Mouse (Mus musculus): ENCODE results near the gene Tmem87b. TPM values are rescaled to one million over a fixed set of nuclear protein-coding genes. Genes with fewer than 3 reads are reported as not detected.

Gene Tmem87b
- 32.2 and 35.7 TPM in 2 replicates for polyA plus RNA-seq (2016; fragmentation: Nextera tagmentation; extraction: Ambion mirVana)

DNA sequence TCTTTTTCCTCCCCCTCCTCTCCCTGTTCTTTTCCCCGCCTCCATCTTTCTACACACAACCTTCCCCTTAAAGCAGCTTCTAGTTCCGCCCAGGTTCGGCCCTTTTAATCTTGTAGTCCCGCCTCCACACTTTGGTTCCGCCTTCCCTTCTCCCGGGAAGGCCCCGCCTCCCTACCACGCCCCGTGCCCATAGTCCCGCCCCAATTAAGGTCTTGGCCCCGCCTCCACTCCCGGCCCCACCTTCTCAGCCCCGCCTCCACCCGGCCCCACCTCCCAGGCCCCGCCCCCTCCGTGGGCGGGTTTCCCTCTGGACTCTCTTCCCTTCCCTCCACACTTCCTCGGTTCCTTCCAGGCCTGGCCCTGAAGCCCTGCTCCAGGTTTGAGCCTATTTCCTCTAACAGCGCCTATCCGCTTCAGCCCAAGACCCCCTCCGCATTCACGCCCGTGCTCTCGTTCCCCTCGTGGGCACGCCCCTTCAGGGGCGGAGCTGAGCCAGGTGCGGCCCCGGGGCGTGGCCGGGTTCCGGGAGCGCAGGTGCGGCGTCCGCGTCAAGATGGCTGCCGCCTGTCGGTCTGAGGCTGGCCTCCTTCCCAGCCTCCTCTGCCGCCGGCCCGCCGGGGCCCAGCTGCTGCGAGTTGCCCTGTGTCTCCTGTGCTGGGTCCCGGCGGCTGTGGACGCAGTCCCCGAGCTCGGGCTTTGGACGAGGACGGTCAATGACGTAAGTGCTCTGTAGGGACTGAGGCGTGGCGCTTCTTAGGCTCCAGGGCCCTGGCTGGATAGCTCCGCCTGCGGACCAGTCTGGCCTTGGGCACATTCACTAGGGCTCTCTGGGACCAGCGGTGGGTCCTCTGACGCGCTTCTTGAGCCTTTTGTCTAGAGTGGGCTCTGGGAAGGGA, at the start of gene Tmem87b:
Gene Tmem87b, plus strand, starts transcription at position 333 of the 896 bp plus-strand sequence.
- Histone ChIP-seq H3K27me3 (replicated peaks) (no peaks in the 10 kb centered on the region), H3K27ac (peak within 1 kb of the TSS; percentile 95), H3K4me1 (peaks cover 8% of the 10 kb centered on the region; the same call in 1 of the 2 replicates), H3K36me3 (no peaks in the 10 kb centered on the region), H3K9ac (peak within 1 kb of the TSS; percentile 86), H3K4me3 (peak within 1 kb of the TSS; percentile 89), H3K4me2 (replicated peaks) (peak within 1 kb of the TSS; percentile 79), H3K9me3 (no peaks in the 10 kb centered on the region)
- under 1% methylated on average over 59 of the region's 59 CpGs for WGBS
- ATAC-seq (ENCODE audit: low FRiP score, low read depth) = peak; percentile 90

DNA sequence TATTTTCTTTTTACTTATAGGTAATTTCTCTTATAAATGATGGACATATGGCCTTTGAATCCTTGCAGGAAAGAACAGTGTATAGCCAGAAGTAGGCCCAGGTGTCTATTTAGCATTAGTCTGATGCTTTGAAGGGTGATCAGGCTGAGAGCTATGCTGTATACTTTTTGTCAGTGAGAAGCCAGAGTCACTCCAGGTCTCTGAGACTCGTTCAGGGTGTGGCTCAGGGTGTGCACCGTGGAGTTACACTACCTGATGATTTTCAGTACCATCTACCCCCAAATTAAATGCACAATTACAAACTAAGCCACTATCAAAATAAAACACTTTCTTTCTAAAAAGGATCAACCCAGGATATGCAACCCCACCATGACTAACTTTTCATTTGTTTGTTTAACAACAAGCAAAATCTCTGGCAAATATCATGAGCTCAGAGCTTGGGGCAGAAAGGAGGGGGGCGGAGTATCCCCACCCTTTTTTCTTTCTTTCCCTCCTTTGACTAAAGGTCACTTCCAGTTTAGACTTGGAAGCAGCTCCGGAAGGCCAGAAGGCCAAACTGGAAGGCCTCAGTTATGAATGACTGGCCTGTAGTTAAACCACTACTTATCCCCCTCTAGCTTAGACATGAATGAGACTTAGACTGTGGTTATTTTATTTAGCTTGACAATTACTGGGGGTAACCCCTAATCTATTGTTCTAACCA, 49.2 kb upstream of the Tmem87b start:
- no peaks in the 10 kb centered on the region for H3K4me1 ChIP-seq
- H3K27ac ChIP-seq = no peak overlapping the region
- H3K9me3 ChIP-seq = no peaks in the 10 kb centered on the region
- no peak overlapping the region for H3K4me2 ChIP-seq (replicated peaks)
- H3K4me3 ChIP-seq = no peak overlapping the region
- no peak overlapping the region for H3K9ac ChIP-seq
- ATAC-seq (ENCODE audit: low FRiP score, low read depth) = no peak
- H3K36me3 ChIP-seq = no peaks in the 10 kb centered on the region
- H3K27me3 ChIP-seq (replicated peaks) = no peaks in the 10 kb centered on the region
- WGBS = 89% methylated on average over 4 of the region's 4 CpGs

DNA sequence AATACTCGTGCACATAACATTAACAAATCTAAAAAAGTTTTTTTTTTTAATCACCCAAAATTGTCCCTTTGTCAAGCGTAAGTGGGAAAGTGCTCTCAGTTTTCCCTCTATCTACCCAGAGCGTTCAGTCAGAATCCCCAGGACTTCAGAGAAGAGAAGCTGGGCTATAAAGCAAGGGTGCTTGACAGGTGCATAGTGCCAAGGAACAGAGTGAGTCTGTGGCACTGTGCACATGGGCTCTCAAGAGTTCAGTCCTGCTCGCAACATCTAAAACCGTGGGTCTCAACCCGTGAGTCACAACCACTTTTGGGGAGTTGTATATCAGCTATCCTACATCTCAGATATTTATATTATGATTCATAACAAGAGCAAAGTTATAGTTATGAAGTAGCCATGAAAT, 47.4 kb upstream of the Tmem87b start:
- ATAC-seq (ENCODE audit: low FRiP score, low read depth) = no peak
- Histone ChIP-seq H3K4me2 (replicated peaks) (no peak overlapping the region), H3K36me3 (no peaks in the 10 kb centered on the region), H3K9me3 (no peaks in the 10 kb centered on the region), H3K4me1 (no peaks in the 10 kb centered on the region), H3K27me3 (replicated peaks) (no peaks in the 10 kb centered on the region), H3K9ac (no peak overlapping the region), H3K4me3 (no peak overlapping the region), H3K27ac (no peak overlapping the region)
- WGBS = 86% methylated on average over 6 of the region's 6 CpGs

DNA sequence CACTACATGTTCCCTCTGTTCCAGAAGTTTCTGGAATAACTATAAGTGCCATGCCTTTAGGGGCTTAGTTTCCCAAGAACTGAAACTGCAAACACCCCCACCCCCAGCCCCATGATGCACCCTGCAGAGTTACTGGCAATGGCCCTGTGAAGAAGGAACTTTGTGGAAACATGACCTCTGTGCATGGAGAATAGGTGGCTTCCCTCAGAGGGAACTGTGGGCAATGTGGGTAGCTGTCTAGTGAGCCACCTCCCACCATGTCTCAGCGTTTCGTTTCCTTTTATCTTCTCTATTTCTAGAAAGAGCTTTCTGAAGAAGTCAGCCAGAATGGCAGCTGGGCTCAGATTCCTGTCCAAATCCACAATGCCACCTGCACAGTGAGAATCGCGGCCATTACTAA, 46.9 kb upstream of the Tmem87b start:
- Histone ChIP-seq H3K36me3 (no peaks in the 10 kb centered on the region), H3K4me1 (no peaks in the 10 kb centered on the region), H3K9me3 (no peaks in the 10 kb centered on the region), H3K27me3 (replicated peaks) (no peaks in the 10 kb centered on the region), H3K9ac (no peak overlapping the region), H3K4me2 (replicated peaks) (no peak overlapping the region), H3K4me3 (no peak overlapping the region), H3K27ac (no peak overlapping the region)
- WGBS = 97% methylated on average over 4 of the region's 4 CpGs
- ATAC-seq (ENCODE audit: low FRiP score, low read depth) = no peak

DNA sequence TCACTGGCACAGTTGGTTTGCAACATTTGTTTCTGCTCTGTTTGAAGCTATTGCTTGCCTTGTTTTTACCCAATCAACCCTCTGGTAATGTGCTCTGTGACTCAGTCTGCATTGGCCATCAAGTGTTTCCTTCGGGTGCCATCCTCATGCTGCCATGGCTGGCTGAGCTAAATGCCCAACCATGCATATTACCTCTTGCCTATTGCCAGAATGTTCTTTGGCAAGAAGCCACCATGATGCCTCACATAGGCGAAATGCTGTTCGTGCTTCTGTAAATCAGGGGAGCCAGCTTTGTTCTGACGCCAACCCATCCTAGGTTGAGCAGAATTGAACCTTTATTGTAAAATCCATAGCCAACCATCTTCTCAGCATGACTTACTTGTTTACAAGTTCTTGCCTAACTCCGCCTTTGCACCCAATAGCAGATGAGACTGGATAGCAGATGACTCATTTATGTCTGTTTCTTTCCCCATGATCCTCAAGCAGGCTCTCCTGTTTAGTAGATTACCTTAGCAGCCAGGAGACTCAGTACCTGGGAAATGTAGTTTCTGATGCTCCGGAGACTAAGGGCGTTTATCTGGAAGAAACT, 46.1 kb upstream of the Tmem87b start:
- no peak overlapping the region for H3K4me2 ChIP-seq (replicated peaks)

DNA sequence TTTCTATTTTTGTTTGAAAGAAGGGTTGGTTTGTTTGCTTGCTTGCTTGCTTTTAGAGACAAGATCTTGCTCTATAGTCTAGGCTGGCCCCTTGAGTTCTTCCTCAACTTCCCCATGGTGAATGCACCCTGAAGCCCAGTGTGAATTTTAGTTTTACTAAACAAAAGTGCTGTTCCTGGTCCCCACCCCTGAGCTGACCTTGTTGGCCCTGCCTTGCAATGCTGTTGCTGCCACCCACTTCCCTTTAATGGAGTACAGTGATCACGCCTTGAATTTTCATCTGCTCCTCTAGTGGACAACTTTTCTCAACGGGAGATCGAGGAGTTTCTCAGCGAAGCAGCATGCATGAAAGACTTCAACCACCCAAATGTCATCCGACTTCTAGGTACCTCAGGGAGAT, 35.7 kb upstream of the Tmem87b start:
- 92% methylated on average over 5 of the region's 5 CpGs for WGBS
- no peaks in the 10 kb centered on the region for H3K36me3 ChIP-seq

More for the DNA sequence above, 46.1 kb upstream of the Tmem87b start:
- Histone ChIP-seq H3K9me3 (no peaks in the 10 kb centered on the region), H3K4me3 (no peak overlapping the region), H3K27ac (no peak overlapping the region), H3K36me3 (no peaks in the 10 kb centered on the region), H3K9ac (no peak overlapping the region), H3K27me3 (replicated peaks) (no peaks in the 10 kb centered on the region), H3K4me1 (no peaks in the 10 kb centered on the region)
- ATAC-seq (ENCODE audit: low FRiP score, low read depth) = no peak
- WGBS = 90% methylated on average over 7 of the region's 7 CpGs

DNA sequence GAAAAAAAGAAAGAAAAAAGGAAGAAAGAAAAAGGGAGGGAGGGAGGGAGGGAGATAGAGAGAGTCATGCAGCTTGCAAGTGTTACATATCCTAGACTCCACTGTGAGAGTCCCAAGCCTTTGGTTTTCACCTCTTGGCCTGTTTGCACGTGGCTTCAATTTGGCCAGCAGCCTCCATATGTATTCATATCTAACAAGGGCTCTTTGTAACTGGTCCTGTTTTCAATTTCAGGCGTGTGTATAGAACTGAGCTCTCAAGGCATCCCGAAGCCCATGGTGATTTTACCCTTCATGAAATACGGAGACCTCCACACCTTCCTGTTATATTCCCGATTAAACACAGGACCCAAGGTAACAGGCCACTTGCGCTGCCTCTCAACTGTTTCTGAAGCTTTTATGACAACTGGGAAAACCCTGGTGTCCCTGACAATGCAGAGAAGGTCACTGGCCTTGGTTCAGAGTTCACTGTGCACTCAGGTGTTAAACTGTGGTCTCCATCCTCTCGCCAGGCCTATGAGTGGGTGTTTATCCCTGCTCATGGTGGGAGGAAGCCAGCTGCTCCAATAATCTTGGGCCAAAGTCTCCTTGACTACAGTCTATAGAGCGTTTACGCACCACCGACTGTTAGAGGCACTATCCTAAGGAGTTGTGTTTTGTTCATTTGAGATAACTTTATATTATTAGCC, 34.1 kb upstream of the Tmem87b start:
- whole genome bisulfite sequencing = 79% methylated on average over 10 of the region's 10 CpGs
- Histone ChIP-seq H3K9me3 (no peaks in the 10 kb centered on the region), H3K9ac (no peak overlapping the region), H3K36me3 (no peaks in the 10 kb centered on the region), H3K4me2 (replicated peaks) (no peak overlapping the region), H3K27me3 (replicated peaks) (no peaks in the 10 kb centered on the region), H3K27ac (no peak overlapping the region), H3K4me3 (no peak overlapping the region), H3K4me1 (peaks cover 4% of the 10 kb centered on the region; the same call in 1 of the 2 replicates)
- no peak for ATAC-seq (ENCODE audit: low FRiP score, low read depth)

More for the DNA sequence above, 35.7 kb upstream of the Tmem87b start:
- Histone ChIP-seq H3K4me2 (replicated peaks) (no peak overlapping the region), H3K9me3 (no peaks in the 10 kb centered on the region), H3K4me3 (no peak overlapping the region), H3K9ac (no peak overlapping the region), H3K27me3 (replicated peaks) (no peaks in the 10 kb centered on the region), H3K27ac (no peak overlapping the region), H3K4me1 (peaks cover 4% of the 10 kb centered on the region; the same call in 1 of the 2 replicates)
- no peak for ATAC-seq (ENCODE audit: low FRiP score, low read depth)

DNA sequence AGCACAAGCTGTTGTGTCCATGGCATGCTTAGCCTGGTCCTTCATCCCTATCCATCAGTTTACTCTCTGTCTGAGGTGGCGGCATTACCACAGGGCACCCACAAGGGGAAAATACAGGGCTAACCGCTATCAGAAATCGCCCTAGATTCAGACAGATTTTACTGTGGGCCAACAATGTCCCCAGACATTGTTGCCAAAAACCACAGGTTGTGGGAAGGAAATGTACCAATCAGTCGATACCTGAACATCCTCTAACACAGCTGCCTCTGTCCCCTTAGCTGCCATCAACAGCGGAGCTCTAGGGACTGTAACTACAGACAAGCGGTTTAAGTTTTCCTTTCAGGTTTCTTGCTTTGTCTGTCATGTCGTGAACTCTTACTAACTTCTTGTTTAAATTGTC, 33.1 kb upstream of the Tmem87b start:
- Histone ChIP-seq H3K9me3 (no peaks in the 10 kb centered on the region), H3K4me2 (replicated peaks) (no peak overlapping the region), H3K27ac (no peak overlapping the region), H3K9ac (no peak overlapping the region), H3K4me1 (peaks cover 4% of the 10 kb centered on the region; the same call in 1 of the 2 replicates), H3K27me3 (replicated peaks) (no peaks in the 10 kb centered on the region), H3K36me3 (no peaks in the 10 kb centered on the region), H3K4me3 (no peak overlapping the region)
- ATAC-seq (ENCODE audit: low FRiP score, low read depth) = no peak
- 90% methylated on average over 7 of the region's 7 CpGs for WGBS

DNA sequence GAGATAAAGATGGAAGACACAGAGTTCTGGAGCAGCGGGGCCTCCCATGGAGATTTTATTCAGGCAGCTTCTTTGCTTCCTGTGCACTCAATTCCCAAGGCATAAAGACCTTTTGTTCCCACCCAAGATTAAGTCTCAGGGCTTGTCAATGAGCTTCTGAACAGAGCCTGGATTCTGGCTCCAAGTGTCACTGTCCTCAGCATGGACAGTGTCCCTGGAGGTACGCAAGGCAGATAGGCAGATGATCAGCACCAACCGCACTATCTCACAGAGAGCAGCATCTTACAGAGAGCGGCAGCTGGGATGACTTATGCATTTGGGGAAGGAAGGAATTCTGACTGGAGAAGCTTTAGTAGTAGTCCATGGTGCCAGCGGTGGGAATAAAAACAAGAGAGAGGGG, 31.6 kb upstream of the Tmem87b start:
- H3K9me3 ChIP-seq = no peaks in the 10 kb centered on the region
- no peaks in the 10 kb centered on the region for H3K36me3 ChIP-seq
- H3K27me3 ChIP-seq (replicated peaks) = no peaks in the 10 kb centered on the region
- H3K4me3 ChIP-seq = no peak overlapping the region
- ATAC-seq (ENCODE audit: low FRiP score, low read depth) = no peak
- H3K4me2 ChIP-seq (replicated peaks) = no peak overlapping the region
- H3K9ac ChIP-seq = no peak overlapping the region
- H3K4me1 ChIP-seq = peaks cover 4% of the 10 kb centered on the region; the same call in 1 of the 2 replicates
- no peak overlapping the region for H3K27ac ChIP-seq
- 62% methylated on average over 5 of the region's 5 CpGs for WGBS

DNA sequence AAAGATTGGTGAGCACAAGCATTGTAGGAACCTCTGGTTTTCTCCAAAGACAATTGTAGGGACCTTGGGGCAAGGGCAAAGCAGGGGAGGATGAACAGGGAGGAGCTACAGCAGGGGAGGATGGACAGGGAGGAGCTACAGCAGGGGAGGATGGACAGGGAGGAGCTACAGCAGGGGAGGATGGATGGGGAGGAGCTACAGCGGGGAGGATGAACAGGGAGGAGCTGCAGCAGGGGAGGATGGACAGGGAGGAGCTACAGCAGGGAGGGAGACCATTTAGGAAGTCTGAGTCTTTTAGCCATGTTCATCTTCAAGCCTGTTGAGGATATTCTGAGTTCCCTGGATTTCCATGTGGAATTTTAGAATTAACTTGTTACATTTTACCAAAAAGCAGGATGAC, 31.1 kb upstream of the Tmem87b start:
- Histone ChIP-seq H3K36me3 (no peaks in the 10 kb centered on the region), H3K27ac (no peak overlapping the region), H3K27me3 (replicated peaks) (no peaks in the 10 kb centered on the region), H3K9me3 (no peaks in the 10 kb centered on the region), H3K4me3 (no peak overlapping the region), H3K9ac (no peak overlapping the region), H3K4me2 (replicated peaks) (no peak overlapping the region), H3K4me1 (peaks cover 4% of the 10 kb centered on the region; the same call in 1 of the 2 replicates)
- ATAC-seq (ENCODE audit: low FRiP score, low read depth) = no peak
- 76% methylated on average over 1 of the region's 1 CpGs for WGBS

DNA sequence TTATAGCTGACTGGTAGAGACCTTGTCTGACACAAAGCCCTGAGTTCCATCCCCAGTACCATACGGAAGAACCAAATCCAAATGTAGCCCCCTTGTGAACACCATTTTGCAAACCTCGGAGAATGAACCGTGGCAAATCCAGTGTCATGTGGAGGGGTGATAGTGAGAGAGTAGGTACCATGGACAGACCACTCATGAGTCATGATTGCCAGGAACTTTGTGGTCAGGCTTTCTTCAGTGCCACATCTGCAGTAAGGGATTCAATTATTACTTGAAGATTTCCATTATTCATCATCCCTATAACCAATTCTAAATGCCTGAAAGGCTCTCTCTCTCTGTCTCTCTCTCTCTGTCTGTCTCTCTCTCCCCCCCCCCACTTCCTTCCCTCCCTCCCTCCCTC, 30.1 kb upstream of the Tmem87b start:
- Histone ChIP-seq H3K36me3 (no peaks in the 10 kb centered on the region), H3K9ac (no peak overlapping the region), H3K4me3 (no peak overlapping the region), H3K27me3 (replicated peaks) (no peaks in the 10 kb centered on the region), H3K9me3 (no peaks in the 10 kb centered on the region), H3K27ac (no peak overlapping the region), H3K4me1 (peaks cover 4% of the 10 kb centered on the region; the same call in 1 of the 2 replicates), H3K4me2 (replicated peaks) (no peak overlapping the region)
- ATAC-seq (ENCODE audit: low FRiP score, low read depth) = no peak
- 90% methylated on average over 3 of the region's 3 CpGs for WGBS

Measured in neural tube, embryonic 12.5 days (tissue).